Mouse (Mus musculus) urinary bladder, postnatal 0 days (tissue): ENCODE data around the gene 2210010C04Rik. TPM values are rescaled to one million over a fixed set of nuclear protein-coding genes. Genes with fewer than 3 reads are reported as not detected.

Source experiments
- polyA plus RNA-seq: library from polyadenylated mRNA; unstranded; fragments of >200 nt; fragmentation: Nextera tagmentation; extraction: Ambion mirVana; gene quantifications from 2 replicates; pipeline ENCODE4 v1.2.1, GENCODE M21; 2015

Gene 2210010C04Rik
- polyA plus RNA-seq, result not detected in 2 replicates

GRCm38 (mm10) chr6:41035409-41035808 is at the start of gene 2210010C04Rik:
Gene 2210010C04Rik (minus strand): TSS chr6:41035509.

GRCm38 (mm10) chr6:40999379-40999778 is 35.9 kb downstream of the 2210010C04Rik start, which contains the start of gene Gm2663:
Gene Gm2663 (minus strand): TSS chr6:40999479.

Other genes with a start within 250 kb of the 2210010C04Rik start
- gene Moxd2, start 148.0 kb downstream of the 2210010C04Rik start, polyA plus RNA-seq, result not detected in 2 replicates
- not detected in 2 replicates for gene Prss58, start 135.1 kb downstream of the 2210010C04Rik start, polyA plus RNA-seq
- gene 1700074P13Rik, start 95.0 kb downstream of the 2210010C04Rik start, polyA plus RNA-seq, result not detected in 2 replicates
- gene Gm4744, start 83.6 kb downstream of the 2210010C04Rik start, polyA plus RNA-seq, result not detected in 2 replicates
- not detected in 2 replicates for gene 1810009J06Rik, start 70.8 kb downstream of the 2210010C04Rik start, polyA plus RNA-seq
- not detected in 2 replicates for gene Gm2663, start 36.0 kb downstream of the 2210010C04Rik start, polyA plus RNA-seq